Mouse (Mus musculus) liver, embryonic 13.5 days (tissue): ENCODE measurements around the gene Zfp748. TPM values are rescaled to one million over a fixed set of nuclear protein-coding genes. Genes with fewer than 3 reads are reported as not detected.

Experiments used
- polyA plus RNA-seq: library from polyadenylated mRNA; unstranded; fragments of >200 nt; fragmentation: Nextera tagmentation; extraction: Ambion mirVana; gene quantifications from 2 replicates; pipeline ENCODE4 v1.2.1, GENCODE M21; 2015

Gene Zfp748
- polyA plus RNA-seq, 1 experiment from 2014 or later: 5.9 TPM

Other genes starting within 250 kb of the Zfp748 start
- gene Zfp457, start 247.3 kb downstream of the Zfp748 start, polyA plus RNA-seq: 0.10 and 0.14 TPM in 2 replicates
- 0.86 and 1.2 TPM in 2 replicates for gene Zfp595, start 221.3 kb downstream of the Zfp748 start, polyA plus RNA-seq
- gene Gm28044, start 193.3 kb downstream of the Zfp748 start, polyA plus RNA-seq: 0.30 and 0.63 TPM in 2 replicates
- gene Zfp953, start 193.2 kb downstream of the Zfp748 start, polyA plus RNA-seq: 0.61 and 0.79 TPM in 2 replicates
- gene Gm28041, start 178.1 kb downstream of the Zfp748 start, polyA plus RNA-seq: 0.27 TPM in 1 of 2 replicates, not detected in the other
- 0.48 and 0.61 TPM in 2 replicates for gene Zfp456, start 178.0 kb downstream of the Zfp748 start, polyA plus RNA-seq
- 1.7 and 1.9 TPM in 2 replicates for gene Zfp429, start 154.0 kb downstream of the Zfp748 start, polyA plus RNA-seq
- 0.13 and 0.18 TPM in 2 replicates for gene Zfp459, start 132.4 kb downstream of the Zfp748 start, polyA plus RNA-seq
- 5.2 and 6.4 TPM in 2 replicates for gene Zfp874a, start 102.2 kb downstream of the Zfp748 start, polyA plus RNA-seq
- 3.3 and 3.8 TPM in 2 replicates for gene Zfp874b, start 69.6 kb downstream of the Zfp748 start, polyA plus RNA-seq
- gene Zfp58, start 53.3 kb downstream of the Zfp748 start, polyA plus RNA-seq: 3.1 and 3.3 TPM in 2 replicates
- not detected in 2 replicates for gene Gm26965, start 27.7 kb downstream of the Zfp748 start, polyA plus RNA-seq
- gene Zfp87, start 27.7 kb downstream of the Zfp748 start, polyA plus RNA-seq: 8.4 and 9.1 TPM in 2 replicates
- 1.3 and 1.9 TPM in 2 replicates for gene Zfp729b, start 55.9 kb upstream of the Zfp748 start, polyA plus RNA-seq
- gene Gm49345, start 83.9 kb upstream of the Zfp748 start, polyA plus RNA-seq: 0.13 TPM in 1 of 2 replicates, not detected in the other
- 0.71 and 1.2 TPM in 2 replicates for gene Zfp729a, start 84.0 kb upstream of the Zfp748 start, polyA plus RNA-seq
- gene Zfp738, start 133.2 kb upstream of the Zfp748 start, polyA plus RNA-seq: 2.4 and 3.1 TPM in 2 replicates
- gene Zfp65, start 175.3 kb upstream of the Zfp748 start, polyA plus RNA-seq: 1.3 and 2.1 TPM in 2 replicates
- gene Zfp85, start 201.4 kb upstream of the Zfp748 start, polyA plus RNA-seq: 1.1 and 1.5 TPM in 2 replicates
- 1.1 and 1.2 TPM in 2 replicates for gene Zfp493, start 225.9 kb upstream of the Zfp748 start, polyA plus RNA-seq